Mouse (Mus musculus) heart, postnatal 25 days (tissue): Measurements from ENCODE around the gene Selplg. TPM values are rescaled to one million over a fixed set of nuclear protein-coding genes. Genes with fewer than 3 reads are reported as not detected.

ENCODE experiments used
- DNase-seq: peaks from one replicate; pipeline ENCODE4 v3.0.0; 2022; ENCODE audit warnings: low spot score
- intact Hi-C: fragments of 180-260 bp; cut with DNase I; formaldehyde crosslinking; loops from one replicate; pipeline ENCODE4 v1.15.1; 2025
- total RNA-seq, 2 experiments: library from RNA; stranded (reverse); gene quantifications; 2 replicates each; pipeline ENCODE4 v1.2.3; 2021

Selplg gene
- total RNA-seq = 1 to 10 TPM; 2.4 to 3.6 TPM

DNA sequence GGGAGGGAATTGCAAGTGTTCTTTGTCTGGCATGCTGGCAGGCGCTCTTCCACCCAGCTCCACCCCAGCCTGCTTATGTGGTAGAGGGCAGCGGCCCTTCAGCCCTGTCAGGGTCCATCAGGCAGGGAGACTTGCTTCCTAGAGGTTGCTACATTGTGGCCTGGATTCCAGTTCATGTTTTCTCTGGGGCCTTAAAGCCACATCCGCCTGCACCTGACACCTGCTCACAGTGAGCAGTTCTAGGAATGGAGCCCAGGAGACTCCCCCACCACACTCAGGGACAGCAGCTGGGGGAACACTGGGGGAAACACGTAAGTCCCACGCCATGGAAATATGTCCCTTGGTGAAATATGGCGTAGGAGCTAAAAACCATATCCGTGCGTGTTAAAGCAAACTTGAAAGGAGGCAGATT is at the start of gene Selplg:
Selplg (minus strand) TSS at position 155 of the 412 bp plus-strand sequence.
- intact Hi-C loops = no loop called here
- no peak for DNase-seq

GRCm38 (mm10) chr5:113881136-113881535 is 48.7 kb upstream of the Selplg start:
- intact Hi-C loops = no loop called here
- no peak for DNase-seq

- intact Hi-C loops = no loop called here
- no peak for DNase-seq
Observed at GRCm38 (mm10) chr5:113878943-113879617, 46.6 kb upstream of the Selplg start.

DNA sequence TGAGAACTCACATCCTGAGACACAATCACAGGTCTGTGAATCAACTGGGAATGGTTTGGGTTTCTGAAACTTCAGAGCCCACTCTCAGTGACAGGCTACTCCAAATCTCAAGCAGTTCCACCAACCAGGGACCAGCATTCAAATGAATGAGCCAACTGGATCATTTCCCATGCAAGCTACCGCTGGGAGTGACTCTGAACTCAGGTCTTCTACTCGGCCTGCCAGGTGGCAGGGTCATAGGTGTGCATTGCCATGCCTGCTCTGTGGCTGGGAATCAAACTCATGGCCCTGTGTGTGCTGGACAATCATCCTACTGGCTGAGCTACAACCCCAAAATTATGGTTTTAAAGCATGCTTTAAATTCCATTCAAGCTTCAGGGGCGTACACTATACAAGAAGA is 45.1 kb upstream of the Selplg start:
- DNase-seq = no peak
- intact Hi-C loops = no loop called here

- DNase-seq = no peak
- intact Hi-C loops = no loop called here
Observed at GRCm38 (mm10) chr5:113876176-113876575, 43.7 kb upstream of the Selplg start.

GRCm38 (mm10) chr5:113875625-113876024 is 43.2 kb upstream of the Selplg start:
- intact Hi-C loops = loop anchor here (2.0 kb wide), 1 partner anchor 13 kb away; no protein-coding TSS in a partner anchor
- no peak for DNase-seq

GRCm38 (mm10) chr5:113874063-113875024 is 41.9 kb upstream of the Selplg start:
- intact Hi-C loops = loop anchor here (2.0 to 5.0 kb wide), 2 partner anchors 14 to 33 kb away; partner anchors contain the start of gene Coro1c
- DNase-seq = no peak

GRCm38 (mm10) chr5:113872936-113873912 is 40.8 kb upstream of the Selplg start:
- intact Hi-C loops = loop anchor here (5.0 kb wide), 1 partner anchor 34 kb away; the partner anchor contains the start of gene Coro1c
- DNase-seq = peak; percentile 76

GRCm38 (mm10) chr5:113871903-113872548 is 39.6 kb upstream of the Selplg start:
- no peak for DNase-seq
- intact Hi-C loops = loop anchor here (1.0 to 5.0 kb wide), 2 partner anchors 13 to 35 kb away; partner anchors contain the start of gene Coro1c

GRCm38 (mm10) chr5:113870393-113871040 is 38.1 kb upstream of the Selplg start:
- intact Hi-C loops = loop anchor here (1.0 to 5.0 kb wide), 2 partner anchors 11 to 37 kb away; partner anchors contain the start of gene Coro1c
- no peak for DNase-seq

DNA sequence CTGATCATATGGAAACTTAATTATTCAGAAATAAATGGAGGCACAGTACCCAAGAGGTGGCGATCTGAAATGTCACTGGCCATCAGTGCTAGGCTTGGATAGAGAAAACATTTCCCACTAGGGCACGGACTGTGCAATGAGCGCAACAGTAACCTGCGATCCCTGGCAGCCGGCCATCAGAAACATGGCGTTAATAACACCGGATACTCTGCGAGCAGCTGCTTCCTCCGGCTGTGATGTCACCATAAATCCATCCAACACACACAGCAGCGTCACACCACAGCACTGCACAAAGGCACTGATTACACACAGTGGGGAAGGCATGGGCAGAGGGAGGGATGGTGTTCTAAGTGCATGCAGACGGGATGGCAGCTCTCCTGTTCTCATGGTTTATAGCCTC is 36.7 kb upstream of the Selplg start:
- intact Hi-C loops = no loop called here
- peak; percentile 74 for DNase-seq

GRCm38 (mm10) chr5:113864992-113865391 is 32.5 kb upstream of the Selplg start:
- DNase-seq = no peak
- intact Hi-C loops = no loop called here

DNA sequence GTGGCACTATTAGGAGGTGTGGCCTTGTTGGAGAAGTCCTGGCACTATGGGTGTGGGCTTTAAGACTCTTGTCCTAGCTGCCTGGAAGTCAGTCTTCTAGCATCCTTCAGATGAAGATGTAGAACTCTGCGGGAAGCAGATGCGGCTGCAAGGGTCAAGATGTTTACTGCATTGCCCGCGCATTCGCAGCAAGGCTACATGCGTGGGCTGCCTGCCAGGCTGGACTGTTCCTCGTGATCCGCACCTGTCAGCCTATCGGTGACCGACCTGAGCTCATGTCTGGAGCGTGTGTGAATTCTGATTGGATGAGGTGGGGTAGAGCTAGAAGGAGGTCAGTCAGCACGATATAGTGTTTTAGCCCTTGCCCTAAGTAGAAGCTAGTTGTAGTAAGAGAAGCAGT is 31.6 kb upstream of the Selplg start:
- DNase-seq = no peak
- intact Hi-C loops = no loop called here

DNA sequence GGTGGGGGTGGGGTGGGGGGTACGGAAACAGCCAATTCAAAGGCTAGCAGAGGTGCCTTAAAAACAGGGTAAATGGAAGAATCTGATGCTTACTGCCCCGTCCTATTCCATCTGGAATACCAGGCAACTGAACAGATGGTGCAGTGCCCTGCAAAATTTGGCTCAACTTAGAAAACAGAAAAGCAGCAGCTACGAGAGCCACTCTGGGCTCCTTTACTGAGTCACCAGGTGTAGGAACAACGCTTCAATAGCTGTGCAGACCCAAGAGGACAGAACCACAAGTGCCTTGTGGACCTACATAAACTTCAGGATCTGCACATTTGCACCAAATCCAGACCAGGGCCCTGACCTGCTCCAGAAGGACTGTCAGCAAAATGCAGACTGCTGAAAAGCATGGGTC is 30.0 kb upstream of the Selplg start:
- no peak for DNase-seq
- intact Hi-C loops = no loop called here

- intact Hi-C loops = no loop called here
- DNase-seq = no peak
Observed at GRCm38 (mm10) chr5:113861294-113861693, 28.9 kb upstream of the Selplg start.

DNA sequence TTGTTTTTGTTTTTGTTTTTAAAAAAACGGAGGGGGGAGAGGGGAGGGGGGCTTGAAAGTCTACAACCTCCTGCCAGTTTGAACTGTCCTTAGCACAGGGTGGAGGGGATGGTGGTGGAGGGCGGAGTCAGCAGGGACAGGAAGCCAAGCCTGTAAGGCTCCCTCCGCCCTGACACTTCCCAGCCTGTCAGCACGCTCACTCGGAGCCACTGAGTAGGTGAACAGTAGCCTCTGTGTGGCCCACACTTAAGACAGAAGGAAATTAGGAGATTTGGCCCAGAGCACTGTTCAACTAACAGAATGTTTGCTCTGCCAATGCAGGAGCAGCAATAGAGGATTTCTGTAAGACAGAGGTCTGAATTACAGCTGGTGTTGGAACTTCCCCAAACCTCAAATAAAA is 26.5 kb upstream of the Selplg start:
- DNase-seq = peak; percentile 51
- intact Hi-C loops = loop anchor here (1.0 to 5.0 kb wide), 3 partner anchors 12 to 72 kb away; no protein-coding TSS in a partner anchor

DNA sequence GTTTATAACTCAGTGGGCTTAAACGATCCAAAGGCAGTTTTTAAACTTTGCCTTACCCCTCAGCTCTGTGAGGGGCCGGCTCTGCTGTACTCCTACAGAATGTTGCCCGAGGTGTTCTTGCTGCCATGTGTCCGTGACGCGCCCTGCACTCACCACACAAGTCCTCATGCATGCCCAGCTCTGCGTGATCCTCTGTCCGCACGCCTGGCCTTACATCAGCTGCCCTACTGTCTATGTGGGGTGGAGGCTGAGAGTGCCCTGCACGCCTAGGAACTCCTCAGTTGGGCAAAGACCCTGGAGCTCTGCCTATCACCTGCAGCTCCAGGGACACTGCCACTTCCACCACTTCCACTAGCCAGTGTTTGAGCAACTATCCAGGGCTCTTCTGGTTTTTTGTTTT is 26.1 kb upstream of the Selplg start:
- no peak for DNase-seq
- intact Hi-C loops = loop anchor here (2.0 to 5.0 kb wide), 2 partner anchors 39 to 72 kb away; no protein-coding TSS in a partner anchor

DNA sequence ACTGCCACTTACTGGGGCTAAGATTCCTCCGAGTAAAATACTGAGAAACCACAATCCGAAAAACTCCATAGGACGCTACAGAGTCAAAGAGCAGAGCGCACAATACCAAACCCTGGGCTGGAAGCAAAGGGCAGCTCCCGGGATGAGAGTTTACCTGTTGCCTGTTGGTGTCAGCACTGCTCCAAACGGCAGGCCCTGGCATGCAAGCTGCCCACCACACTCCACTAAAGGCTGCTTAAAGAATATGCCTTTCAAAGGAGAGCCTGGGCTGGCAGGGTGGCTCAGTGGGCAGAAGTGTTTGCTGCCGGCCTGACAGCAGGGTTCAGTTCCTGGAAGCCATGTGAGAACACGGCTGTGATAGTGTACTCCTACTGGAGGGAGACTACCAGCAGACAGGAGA is 25.2 kb upstream of the Selplg start:
- DNase-seq = no peak
- intact Hi-C loops = loop anchor here (2.0 to 5.0 kb wide), 2 partner anchors 40 to 73 kb away; no protein-coding TSS in a partner anchor
